Mouse (Mus musculus) bone marrow macrophage, adult 2 months (primary cell): Measurements from ENCODE around the gene Ccdc142. TPM values are rescaled to one million over a fixed set of nuclear protein-coding genes. Genes with fewer than 3 reads are reported as not detected.

Experiments
- H3K27ac ChIP-seq: 2 replicates; pipeline ENCODE4 v1.5.1; 2012; ENCODE audit warnings: low read depth, low read length; ENCODE audit not compliant: insufficient read depth
- H3K4me1 ChIP-seq: 2 replicates; pipeline ENCODE4 v1.6.1; 2012; ENCODE audit warnings: low read length; ENCODE audit not compliant: control insufficient read depth, insufficient read depth
- H3K4me3 ChIP-seq: 2 replicates; pipeline ENCODE4 v1.5.1; 2012; ENCODE audit warnings: mild to moderate bottlenecking, low read length, moderate library complexity; ENCODE audit not compliant: insufficient read depth
- CTCF ChIP-seq: IDR thresholded peaks from 2 replicates; pipeline ENCODE4 v1.5.1; 2012; ENCODE audit warnings: low read depth, mild to moderate bottlenecking, low read length, moderate library complexity
- POLR2A ChIP-seq: IDR thresholded peaks from 2 replicates; pipeline ENCODE4 v1.6.1; 2012; ENCODE audit warnings: mild to moderate bottlenecking, low read depth, low read length, borderline replicate concordance
- polyA plus RNA-seq: library from polyadenylated mRNA; stranded (reverse); fragments of >200 nt; gene quantifications from 2 replicates; pipeline ENCODE4 v1.2.4, GENCODE M21; 2012; ENCODE audit not compliant: missing spikeins, insufficient read depth, insufficient read length

Gene Ccdc142
- polyA plus RNA-seq, 1 experiment = 3.2 TPM

GRCm38 (mm10) chr6:83116373-83117164 lies 15.2 kb downstream of the Ccdc142 start:
- Histone ChIP-seq H3K4me1 (peaks cover 16% of the 10 kb centered on the region), H3K27ac (no peak overlapping the region)

GRCm38 (mm10) chr6:83117165-83117438 lies 15.7 kb downstream of the Ccdc142 start:
- Histone ChIP-seq H3K4me1 (peaks cover 16% of the 10 kb centered on the region), H3K27ac (no peak overlapping the region), H3K4me3 (no peak overlapping the region)
- TF ChIP-seq CTCF (no peak), POLR2A (no peak)

More at GRCm38 (mm10) chr6:83116373-83117164, 15.2 kb downstream of the Ccdc142 start:
- TF ChIP-seq CTCF = no peak
- TF ChIP-seq POLR2A = no peak
- H3K4me3 ChIP-seq = peak overlapping the region; percentile 77

GRCm38 (mm10) chr6:83117616-83118015 lies 16.2 kb downstream of the Ccdc142 start:
- peaks cover 21% of the 10 kb centered on the region for H3K4me1 ChIP-seq
- H3K27ac ChIP-seq = no peak overlapping the region
- no peak for TF ChIP-seq POLR2A
- no peak for TF ChIP-seq CTCF
- H3K4me3 ChIP-seq = no peak overlapping the region

- peaks cover 21% of the 10 kb centered on the region for H3K4me1 ChIP-seq
- TF ChIP-seq CTCF = no peak
- TF ChIP-seq POLR2A = no peak
- H3K4me3 ChIP-seq = no peak overlapping the region
- H3K27ac ChIP-seq = no peak overlapping the region
These were observed 17.0 kb downstream of the Ccdc142 start for GRCm38 (mm10) chr6:83118369-83118768.

- Histone ChIP-seq H3K4me1 (peaks cover 22% of the 10 kb centered on the region), H3K27ac (no peak overlapping the region), H3K4me3 (no peak overlapping the region)
- TF ChIP-seq CTCF (no peak), POLR2A (no peak)
These were observed 17.7 kb downstream of the Ccdc142 start for GRCm38 (mm10) chr6:83118825-83119733.

GRCm38 (mm10) chr6:83119734-83120051 lies 18.3 kb downstream of the Ccdc142 start:
- no peak overlapping the region for H3K27ac ChIP-seq
- TF ChIP-seq CTCF = no peak
- TF ChIP-seq POLR2A = no peak
- H3K4me3 ChIP-seq = no peak overlapping the region
- peaks cover 20% of the 10 kb centered on the region for H3K4me1 ChIP-seq

- H3K27ac ChIP-seq = peak within 1 kb of the TSS; percentile 40
- TF ChIP-seq POLR2A (no peak), CTCF (no peak)
- H3K4me3 ChIP-seq = peak within 1 kb of the TSS; percentile 67
- H3K4me1 ChIP-seq = peaks cover 20% of the 10 kb centered on the region
These were observed 19.8 kb downstream of the Ccdc142 start, which contains the start of gene Wbp1 for GRCm38 (mm10) chr6:83120930-83121862. Wbp1 (minus strand) TSS chr6:83121559.

GRCm38 (mm10) chr6:83121863-83122710 lies 20.7 kb downstream of the Ccdc142 start:
- no peak for TF ChIP-seq CTCF
- no peak for TF ChIP-seq POLR2A
- H3K4me1 ChIP-seq = peaks cover 13% of the 10 kb centered on the region
- H3K4me3 ChIP-seq = peak overlapping the region; percentile 64
- H3K27ac ChIP-seq = peak overlapping the region; percentile 25; the same call in 1 of the 2 replicates

- Histone ChIP-seq H3K4me1 (peaks cover 13% of the 10 kb centered on the region), H3K27ac (no peak overlapping the region)
These were observed 21.6 kb downstream of the Ccdc142 start for GRCm38 (mm10) chr6:83122961-83123360.

More at GRCm38 (mm10) chr6:83122961-83123360, 21.6 kb downstream of the Ccdc142 start:
- no peak overlapping the region for H3K4me3 ChIP-seq
- no peak for TF ChIP-seq POLR2A
- no peak for TF ChIP-seq CTCF
